Mouse (Mus musculus) C2C12 (cell line): Measurements from ENCODE around the gene Map7. TPM values are rescaled to one million over a fixed set of nuclear protein-coding genes. Genes with fewer than 3 reads are reported as not detected.

ENCODE experiments used
- H3K27me3 ChIP-seq: one replicate; pipeline ENCODE4 v1.6.1; 2011; ENCODE audit not compliant: control insufficient read depth, insufficient read depth, insufficient read length
- H3K36me3 ChIP-seq: one replicate; pipeline ENCODE4 v1.6.1; 2011; ENCODE audit not compliant: control insufficient read depth, insufficient read depth
- H3K4me3 ChIP-seq: one replicate; pipeline ENCODE4 v1.5.1; 2011; ENCODE audit warnings: mild to moderate bottlenecking, control low read depth; ENCODE audit not compliant: poor library complexity, insufficient read depth, severe bottlenecking
- H3K79me2 ChIP-seq: one replicate; pipeline ENCODE4 v1.6.1; 2011; ENCODE audit not compliant: control insufficient read depth, insufficient read depth
- H3K79me3 ChIP-seq: one replicate; pipeline ENCODE4 v1.6.1; 2011; ENCODE audit warnings: low read depth, control low read depth
- H3ac ChIP-seq: one replicate; pipeline ENCODE3; 2011; ENCODE audit warnings: low read depth; ENCODE audit not compliant: control insufficient read depth, insufficient read length
- CEBPB ChIP-seq: IDR thresholded peaks from one replicate; pipeline ENCODE4 v1.6.1; 2011; ENCODE audit warnings: low read depth, mild to moderate bottlenecking, control low read depth, moderate library complexity
- CTCF ChIP-seq: IDR thresholded peaks from one replicate; pipeline ENCODE4 v1.5.1; 2011; ENCODE audit not compliant: control insufficient read depth, insufficient read depth, insufficient read length
- FOSL1 ChIP-seq: IDR thresholded peaks from one replicate; pipeline ENCODE4 v1.8.0; 2011; ENCODE audit warnings: mild to moderate bottlenecking, low read length; ENCODE audit not compliant: poor library complexity, insufficient read depth, severe bottlenecking
- MAX ChIP-seq: IDR thresholded peaks from one replicate; pipeline ENCODE4 v1.6.1; 2011; ENCODE audit warnings: mild to moderate bottlenecking, control low read depth
- MYOD1 ChIP-seq: IDR thresholded peaks from one replicate; pipeline ENCODE4 v1.6.1; 2011; ENCODE audit warnings: low read depth; ENCODE audit not compliant: control insufficient read depth, insufficient read length
- MYOG ChIP-seq: IDR thresholded peaks from one replicate; pipeline ENCODE4 v1.6.1; 2011; ENCODE audit not compliant: control insufficient read depth, insufficient read length; ENCODE audit errors: extremely low read depth
- USF1 ChIP-seq: IDR thresholded peaks from one replicate; pipeline ENCODE4 v1.6.1; 2011; ENCODE audit warnings: low read depth, mild to moderate bottlenecking, control low read depth, moderate library complexity
- polyA plus RNA-seq: library from polyadenylated mRNA; unstranded; fragments of >200 nt; fragmentation: generic; extraction: Trizol; gene quantifications from one replicate; pipeline ENCODE4 v1.2.1, GENCODE M21; 2012; ENCODE audit warnings: missing spikeins

The Map7 gene
- polyA plus RNA-seq, 1 experiment: 0.12 TPM

GRCm38 (mm10) chr10:20268945-20269344, 120.7 kb downstream of the Map7 start:
- Histone ChIP-seq H3K79me3 (no peaks in the 10 kb centered on the region), H3K79me2 (no peaks in the 10 kb centered on the region), H3K36me3 (no peaks in the 10 kb centered on the region), H3K27me3 (no peaks in the 10 kb centered on the region), H3K4me3 (no peak overlapping the region), H3ac (no peak overlapping the region)
- no peak for TF ChIP-seq CTCF
- no peak for TF ChIP-seq MAX
- no peak for TF ChIP-seq MYOG
- no peak for TF ChIP-seq CEBPB
- no peak for TF ChIP-seq MYOD1
- no peak for TF ChIP-seq USF1
- no peak for TF ChIP-seq FOSL1

GRCm38 (mm10) chr10:20272380-20272779, 124.1 kb downstream of the Map7 start:
- H3ac ChIP-seq: no peak overlapping the region
- no peaks in the 10 kb centered on the region for H3K36me3 ChIP-seq
- no peak overlapping the region for H3K4me3 ChIP-seq
- H3K79me2 ChIP-seq: no peaks in the 10 kb centered on the region
- no peaks in the 10 kb centered on the region for H3K79me3 ChIP-seq
- no peaks in the 10 kb centered on the region for H3K27me3 ChIP-seq
- TF ChIP-seq MAX (no peak), MYOD1 (no peak), FOSL1 (no peak), CEBPB (no peak), CTCF (no peak), USF1 (no peak), MYOG (no peak)

- Histone ChIP-seq H3ac (no peak overlapping the region), H3K79me3 (no peaks in the 10 kb centered on the region), H3K4me3 (no peak overlapping the region)
Measured at GRCm38 (mm10) chr10:20273278-20273677, 125.0 kb downstream of the Map7 start.

GRCm38 (mm10) chr10:20274022-20274421, 125.8 kb downstream of the Map7 start:
- no peaks in the 10 kb centered on the region for H3K36me3 ChIP-seq

More at GRCm38 (mm10) chr10:20273278-20273677, 125.0 kb downstream of the Map7 start:
- Histone ChIP-seq H3K27me3 (no peaks in the 10 kb centered on the region), H3K36me3 (no peaks in the 10 kb centered on the region), H3K79me2 (no peaks in the 10 kb centered on the region)
- TF ChIP-seq MYOG (no peak), CTCF (no peak), MYOD1 (no peak), CEBPB (no peak), FOSL1 (no peak), USF1 (no peak), MAX (no peak)

GRCm38 (mm10) chr10:20281456-20281855, 133.2 kb downstream of the Map7 start:
- H3K27me3 ChIP-seq: no peaks in the 10 kb centered on the region
- no peak for TF ChIP-seq FOSL1
- no peak for TF ChIP-seq MAX
- TF ChIP-seq MYOD1: no peak
- TF ChIP-seq USF1: no peak
- TF ChIP-seq MYOG: no peak
- no peak for TF ChIP-seq CEBPB
- TF ChIP-seq CTCF: no peak
- no peaks in the 10 kb centered on the region for H3K79me3 ChIP-seq
- no peaks in the 10 kb centered on the region for H3K36me3 ChIP-seq
- H3ac ChIP-seq: no peak overlapping the region
- H3K4me3 ChIP-seq: no peak overlapping the region
- H3K79me2 ChIP-seq: no peaks in the 10 kb centered on the region

More at GRCm38 (mm10) chr10:20274022-20274421, 125.8 kb downstream of the Map7 start:
- Histone ChIP-seq H3K79me3 (no peaks in the 10 kb centered on the region), H3K79me2 (no peaks in the 10 kb centered on the region), H3K4me3 (no peak overlapping the region), H3K27me3 (no peaks in the 10 kb centered on the region), H3ac (no peak overlapping the region)
- no peak for TF ChIP-seq CTCF
- no peak for TF ChIP-seq CEBPB
- TF ChIP-seq FOSL1: no peak
- no peak for TF ChIP-seq MYOG

- no peaks in the 10 kb centered on the region for H3K27me3 ChIP-seq
- H3K79me2 ChIP-seq: no peaks in the 10 kb centered on the region
- H3K36me3 ChIP-seq: no peaks in the 10 kb centered on the region
- no peaks in the 10 kb centered on the region for H3K79me3 ChIP-seq
- no peak for TF ChIP-seq MYOD1
- TF ChIP-seq FOSL1: no peak
- no peak for TF ChIP-seq MAX
- no peak for TF ChIP-seq USF1
- TF ChIP-seq CTCF: no peak
- no peak for TF ChIP-seq CEBPB
- TF ChIP-seq MYOG: no peak
- no peak overlapping the region for H3ac ChIP-seq
- H3K4me3 ChIP-seq: no peak overlapping the region
Measured at GRCm38 (mm10) chr10:20285289-20285975, 137.2 kb downstream of the Map7 start.
